Mouse (Mus musculus) B cell, adult (primary cell): ENCODE results near the gene Ankrd22. TPM values are rescaled to one million over a fixed set of nuclear protein-coding genes. Genes with fewer than 3 reads are reported as not detected.

Experiments
- total RNA-seq: library from RNA; stranded (reverse); gene quantifications from 4 replicates; pipeline ENCODE4 v1.2.4, GENCODE M21; 2023; ENCODE audit not compliant: inconsistent age

Ankrd22 gene
- 0.32 TPM in 1 of 4 replicates, not detected in the others for total RNA-seq

GRCm38 (mm10) chr19:34165891-34166290 lies at the start of gene Ankrd22:
TSS of gene Ankrd22 (minus strand) at chr19:34166053.

GRCm38 (mm10) chr19:34192008-34192963 lies 26.4 kb upstream of the Ankrd22 start, which contains the start of gene Stambpl1:
TSS of gene Stambpl1 (plus strand) at chr19:34192229.

GRCm38 (mm10) chr19:34100633-34101032 lies 65.2 kb downstream of the Ankrd22 start, which contains the start of gene Lipm:
TSS of gene Lipm (plus strand) at chr19:34100933.

Other genes starting within 250 kb of the Ankrd22 start
- gene Lipf, start 204.9 kb downstream of the Ankrd22 start, total RNA-seq = not detected in 4 replicates
- not detected in 4 replicates for gene Lipk, start 157.8 kb downstream of the Ankrd22 start, total RNA-seq
- not detected in 4 replicates for gene Lipn, start 98.7 kb downstream of the Ankrd22 start, total RNA-seq
- not detected in 4 replicates for gene Lipm, start 65.1 kb downstream of the Ankrd22 start, total RNA-seq
- 35.1 to 42.6 TPM (median 39.9 TPM) in 4 replicates for gene Stambpl1, start 26.2 kb upstream of the Ankrd22 start, total RNA-seq
- 0.24 TPM in 1 of 4 replicates, not detected in the others for gene Acta2, start 89.5 kb upstream of the Ankrd22 start, total RNA-seq
- 2.0 to 4.0 TPM (median 3.0 TPM) in 4 replicates for gene Fas, start 124.6 kb upstream of the Ankrd22 start, total RNA-seq